In the genomic region with DNA sequence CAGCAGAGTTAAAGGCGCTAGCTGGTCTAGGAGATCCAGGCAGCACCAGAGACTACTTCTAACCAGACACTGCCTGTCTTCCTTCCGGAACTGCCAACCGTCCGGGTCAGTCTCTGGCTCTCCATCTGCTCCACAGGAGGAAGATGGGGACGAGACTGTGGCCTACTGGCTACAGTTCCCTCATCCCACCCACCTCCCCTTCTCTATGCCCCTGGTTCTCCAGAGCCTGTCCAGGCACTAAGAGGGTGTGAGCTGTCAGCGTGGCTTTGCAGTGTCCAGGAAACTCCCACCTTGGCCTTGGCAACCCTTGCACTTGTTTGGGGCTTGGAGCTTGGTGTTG, we compare ENCODE assay signal across 7 mouse cellular contexts. TPM values are rescaled to one million over a fixed set of nuclear protein-coding genes. Genes with fewer than 3 reads are reported as not detected.
DNase-seq lines count a peak whose midpoint lies in the region; ATAC-seq and TF ChIP-seq lines count a peak whose summit lies in the region.

No protein-coding gene starts in this region.

- no peaks in the 10 kb centered on the region for H3K36me3 ChIP-seq in lung, embryonic 16.5 days (ENCODE audit: control insufficient read depth, insufficient read depth, low read length)
- H3K36me3 ChIP-seq in forebrain, embryonic 13.5 days (ENCODE audit: poor library complexity, severe bottlenecking), result no peaks in the 10 kb centered on the region
- no peaks in the 10 kb centered on the region for H3K36me3 ChIP-seq in limb, embryonic 13.5 days

- peaks cover 5% of the 10 kb centered on the region; the same call in 1 of the 2 replicates for H3K4me1 ChIP-seq in lung, embryonic 16.5 days (replicated peaks; ENCODE audit: control insufficient read depth, insufficient read depth, low read length)
- H3K4me1 ChIP-seq in forebrain, embryonic 13.5 days, result peaks cover 20% of the 10 kb centered on the region; the same call in 1 of the 2 replicates
- H3K4me1 ChIP-seq in limb, embryonic 13.5 days, result peaks cover 16% of the 10 kb centered on the region
- peaks cover 16% of the 10 kb centered on the region for H3K4me1 ChIP-seq in olfactory bulb, adult 2 months (ENCODE audit: control insufficient read depth, insufficient read depth, low read length)

- no peaks in the 10 kb centered on the region for H3K27me3 ChIP-seq in lung, embryonic 16.5 days (ENCODE audit: control insufficient read depth, insufficient read depth, low read depth, low read length)
- no peaks in the 10 kb centered on the region for H3K27me3 ChIP-seq in forebrain, embryonic 13.5 days
- H3K27me3 ChIP-seq in limb, embryonic 13.5 days, result no peaks in the 10 kb centered on the region

- H3K9ac ChIP-seq in lung, embryonic 16.5 days (ENCODE audit: low read length), result peak overlapping the region; percentile 59
- peak overlapping the region; percentile 78 for H3K9ac ChIP-seq in forebrain, embryonic 13.5 days
- peak overlapping the region; percentile 78 for H3K9ac ChIP-seq in limb, embryonic 13.5 days

- 1% methylated on average over 6 of the region's 6 CpGs for WGBS in lung, embryonic 16.5 days
- under 1% methylated on average over 6 of the region's 6 CpGs for WGBS in forebrain, embryonic 13.5 days
- 0% methylated on average over 6 of the region's 6 CpGs for WGBS in limb, embryonic 13.5 days
- under 1% methylated on average over 6 of the region's 6 CpGs for WGBS in olfactory bulb, adult 2 months

- TF ChIP-seq POLR2A in olfactory bulb, adult 2 months (IDR thresholded peaks at IDR 0.05; ENCODE audit: insufficient read depth, low read depth, low read length), result no peak

- H3K4me3 ChIP-seq in lung, embryonic 16.5 days (ENCODE audit: low read length), result peak overlapping the region; percentile 49
- H3K4me3 ChIP-seq in forebrain, embryonic 13.5 days, result peak overlapping the region; percentile 55
- H3K4me3 ChIP-seq in limb, embryonic 13.5 days, result peak overlapping the region; percentile 57
- peak overlapping the region; percentile 53 for H3K4me3 ChIP-seq in olfactory bulb, adult 2 months (ENCODE audit: insufficient read depth, low read depth, low read length)

- DNase-seq in lung, postnatal 4 days, result no peak
- DNase-seq in left cerebral cortex, postnatal 36 days (ENCODE audit: low spot score in 2 of 2), result no peak
- DNase-seq in cerebellum, adult 9-11 months, result no peak

- H3K9me3 ChIP-seq in lung, embryonic 16.5 days (ENCODE audit: control insufficient read depth, low read length), result no peaks in the 10 kb centered on the region
- no peaks in the 10 kb centered on the region for H3K9me3 ChIP-seq in forebrain, embryonic 13.5 days (replicated peaks)
- H3K9me3 ChIP-seq in limb, embryonic 13.5 days, result no peaks in the 10 kb centered on the region

- H3K27ac ChIP-seq in lung, embryonic 16.5 days (ENCODE audit: low read length), result no peak overlapping the region
- no peak overlapping the region for H3K27ac ChIP-seq in forebrain, embryonic 13.5 days
- no peak overlapping the region; the same call in 1 of the 2 replicates for H3K27ac ChIP-seq in limb, embryonic 13.5 days
- H3K27ac ChIP-seq in olfactory bulb, adult 2 months (ENCODE audit: insufficient read depth, low read depth, low read length), result peak overlapping the region; percentile 34; the same call in 1 of the 2 replicates

- H3K4me2 ChIP-seq in lung, embryonic 16.5 days (ENCODE audit: low read depth, low read length), result peak overlapping the region; percentile 72
- peak overlapping the region; percentile 77 for H3K4me2 ChIP-seq in forebrain, embryonic 13.5 days
- peak overlapping the region; percentile 79 for H3K4me2 ChIP-seq in limb, embryonic 13.5 days (replicated peaks)

- no peak for TF ChIP-seq CTCF in olfactory bulb, adult 2 months (IDR thresholded peaks at IDR 0.05; ENCODE audit: insufficient read depth, low read depth, low read length)

- intact Hi-C loops in left cerebral cortex, postnatal 36 days (cut with DNase I), result no loop called here

- ATAC-seq in lung, embryonic 16.5 days (ENCODE audit: low read depth), result no peak
- ATAC-seq in forebrain, embryonic 13.5 days, result no peak; the same call in 1 of the 2 replicates
- peak; percentile 67 for ATAC-seq in limb, embryonic 13.5 days (ENCODE audit: low FRiP score, low read depth)

RNA-seq across cellular contexts. Expression of a gene that starts 1.8 kb away (rescaled TPM):
- polyA plus RNA-seq in lung, embryonic 16.5 days (2015; fragmentation: Nextera tagmentation; extraction: Ambion mirVana), result 31.7 and 32.0 TPM in 2 replicates
- 63.8 and 67.4 TPM in 2 replicates for polyA plus RNA-seq in forebrain, embryonic 13.5 days (2015; fragmentation: Nextera tagmentation; extraction: Ambion mirVana)
- polyA plus RNA-seq in limb, embryonic 13.5 days (2015; fragmentation: Nextera tagmentation; extraction: Ambion mirVana), result 51.0 and 54.7 TPM in 2 replicates
- not detected in 2 replicates for polyA plus RNA-seq in olfactory bulb, adult 2 months (2012; ENCODE audit: insufficient read depth, insufficient read length, low replicate concordance, missing spikeins)
- total RNA-seq in left cerebral cortex, postnatal 36 days (2021), result 10 to 100 TPM; 11.8 to 13.0 TPM

Comparison
In these comparisons a context has a peak if more than half of its experiments do, and no peak if none do; other contexts are left out.
1. RNA of a gene that starts 1.8 kb away (polyA plus RNA-seq): 63.8 to 67.4 TPM in forebrain, embryonic 13.5 days, 51.0 to 54.7 TPM in limb, embryonic 13.5 days and 31.7 to 32.0 TPM in lung, embryonic 16.5 days; not detected in olfactory bulb, adult 2 months; every median in the first group is over 10 times any median in the second.
2. Peak in every context shown above with its lines, with median percentiles within 50 percentile points of each other: H3K4me2 ChIP-seq, H3K4me3 ChIP-seq and H3K9ac ChIP-seq.